Mouse (Mus musculus) embryonic facial prominence, embryonic 14.5 days (tissue): ENCODE measurements around the gene Dapk3. TPM values are rescaled to one million over a fixed set of nuclear protein-coding genes. Genes with fewer than 3 reads are reported as not detected.
"Not testable (repeated sequence)": the region's sequence is repeated elsewhere in the genome, so short reads cannot be mapped to it uniquely, and the experiment has no call there.

Experiments
- ATAC-seq: fragments of 200-750 bp; cut with Nextera tagmentation; 2 replicates; pipeline ENCODE4 v1.8.0; 2017; ENCODE audit warnings: low read depth, moderate number of reproducible peaks, moderate TSS enrichment
- DNase-seq: peaks from one replicate; pipeline ENCODE4 v3.0.0-alpha.2; 2015; ENCODE audit warnings: low spot score
- H3K27ac ChIP-seq: fragments of 300-500 bp; sonication (generic); replicated peaks from 2 replicates; pipeline ENCODE4 v1.5.1; 2014; ENCODE audit warnings: low read depth, mild to moderate bottlenecking, low read length, moderate library complexity
- H3K27me3 ChIP-seq: fragments of 300-500 bp; sonication (generic); replicated peaks from 2 replicates; pipeline ENCODE4 v1.6.1; 2014; ENCODE audit warnings: low read length; ENCODE audit not compliant: control insufficient read depth, insufficient read depth
- H3K36me3 ChIP-seq: fragments of 300-500 bp; sonication (generic); 2 replicates; pipeline ENCODE4 v1.6.1; 2014; ENCODE audit warnings: low read length, mixed read lengths; ENCODE audit not compliant: control insufficient read depth, insufficient read depth
- H3K4me1 ChIP-seq: fragments of 300-500 bp; sonication (generic); 2 replicates; pipeline ENCODE4 v1.6.1; 2014; ENCODE audit warnings: antibody characterized with exemption, low read length; ENCODE audit not compliant: control insufficient read depth, insufficient read depth
- H3K4me2 ChIP-seq: fragments of 300-500 bp; sonication (generic); 2 replicates; pipeline ENCODE4 v1.6.1; 2014; ENCODE audit warnings: low read depth, mild to moderate bottlenecking, low read length, moderate library complexity, mixed read lengths
- H3K4me3 ChIP-seq: fragments of 300-500 bp; sonication (generic); 2 replicates; pipeline ENCODE4 v1.5.1; 2014; ENCODE audit warnings: low read depth, mild to moderate bottlenecking, low read length
- H3K9ac ChIP-seq: fragments of 300-500 bp; sonication (generic); 2 replicates; pipeline ENCODE4 v1.6.1; 2014; ENCODE audit warnings: low read depth, mild to moderate bottlenecking, low read length, moderate library complexity, mixed read lengths
- H3K9me3 ChIP-seq: fragments of 300-500 bp; sonication (generic); 2 replicates; pipeline ENCODE4 v1.6.1; 2016; ENCODE audit warnings: low read length; ENCODE audit not compliant: control insufficient read depth
- WGBS: fragments of 180-500 bp; shearing (Covaris S2); extraction: QIAGEN DNeasy Blood & Tissue Kit; methylation state at CpG from one replicate; pipeline ENCODE4 v1.1.7; 2014; 5-methylcytosine and 5-hydroxymethylcytosine counted together
- polyA plus RNA-seq: library from polyadenylated mRNA; unstranded; fragments of >200 nt; fragmentation: Nextera tagmentation; extraction: Ambion mirVana; gene quantifications from 2 replicates; pipeline ENCODE4 v1.2.1, GENCODE M21; 2014

The Dapk3 gene
- polyA plus RNA-seq, 1 experiment from 2014 or later: 53.4 TPM

DNA sequence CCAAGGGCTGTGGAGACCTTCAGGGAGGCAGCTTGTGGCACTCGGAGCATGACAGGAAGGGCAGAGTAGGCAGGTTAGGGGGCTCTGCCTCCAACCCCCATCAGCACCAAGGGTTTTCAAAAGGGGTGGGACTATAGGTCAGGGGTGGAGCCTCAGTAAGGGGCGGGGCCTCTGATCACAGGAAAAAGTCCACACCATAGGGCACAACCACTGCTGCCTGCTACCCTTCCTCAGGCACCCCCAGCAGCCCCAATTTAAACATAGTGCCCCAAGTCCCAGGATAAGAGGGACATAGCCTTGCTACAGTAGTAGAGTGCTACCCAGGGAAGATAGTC lies 20.5 kb upstream of the Dapk3 start:
- ATAC-seq: no peak
- Histone ChIP-seq H3K9me3 (no peaks in the 10 kb centered on the region), H3K4me2 (no peak overlapping the region), H3K4me1 (peaks cover 6% of the 10 kb centered on the region), H3K27me3 (no peaks in the 10 kb centered on the region), H3K27ac (no peak overlapping the region), H3K36me3 (peaks cover 60% of the 10 kb centered on the region), H3K4me3 (no peak overlapping the region), H3K9ac (no peak overlapping the region)
- DNase-seq: no peak
- WGBS: 69% methylated on average over 2 of the region's 2 CpGs

GRCm38 (mm10) chr10:81165118-81165517 lies 17.7 kb upstream of the Dapk3 start:
- H3K36me3 ChIP-seq: peaks cover 38% of the 10 kb centered on the region
- no peaks in the 10 kb centered on the region for H3K27me3 ChIP-seq
- no peak overlapping the region for H3K9ac ChIP-seq
- no peak for DNase-seq
- H3K27ac ChIP-seq: no peak overlapping the region
- WGBS: 61% methylated on average over 8 of the region's 8 CpGs
- H3K4me2 ChIP-seq: no peak overlapping the region
- H3K9me3 ChIP-seq: no peaks in the 10 kb centered on the region
- no peak overlapping the region for H3K4me3 ChIP-seq
- H3K4me1 ChIP-seq: peaks cover 12% of the 10 kb centered on the region
- no peak for ATAC-seq

DNA sequence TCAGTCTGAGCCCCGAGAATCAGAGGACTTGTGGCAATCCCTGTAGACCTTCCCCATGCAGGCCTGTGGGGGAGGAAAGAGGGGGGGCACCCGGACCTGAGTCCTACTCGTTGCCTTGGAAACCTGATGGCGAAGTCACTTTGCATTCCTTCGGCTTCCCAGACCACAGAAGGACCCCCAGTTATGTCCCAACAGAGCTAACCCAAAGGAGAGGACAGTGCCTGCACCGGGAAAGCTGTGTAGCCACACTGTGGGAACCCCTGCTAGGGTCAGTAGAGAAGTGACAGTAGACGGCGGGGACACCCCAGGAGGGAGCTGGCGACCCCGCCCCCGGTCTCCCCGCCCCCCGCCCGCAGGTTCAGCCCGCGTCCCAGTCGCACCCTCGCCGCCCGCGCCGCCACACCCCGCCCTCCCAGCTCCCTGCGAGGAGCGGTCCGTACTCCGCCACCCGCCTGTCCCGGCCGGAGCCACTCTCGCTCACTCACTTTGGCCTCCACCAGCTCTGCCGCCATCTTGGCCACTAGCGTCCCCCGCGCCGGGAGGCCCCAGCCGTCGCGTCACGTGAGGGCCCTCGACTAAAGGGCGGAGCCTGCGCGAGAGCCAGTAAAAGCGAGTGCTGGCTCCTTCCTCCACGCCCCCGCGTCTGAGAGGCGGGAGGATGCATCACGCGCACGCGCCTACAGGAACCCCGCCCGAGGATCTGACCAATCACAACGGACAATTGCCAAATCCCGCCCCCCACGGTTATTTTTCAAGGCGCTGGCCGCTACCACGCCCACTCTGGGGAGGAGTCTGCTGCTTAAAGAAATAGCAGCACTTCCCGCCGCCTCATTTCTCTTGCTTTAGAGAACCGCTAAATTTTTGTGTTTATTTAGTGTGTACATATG lies 15.4 kb upstream of the Dapk3 start, which contains the start of gene Pias4:
Pias4 (minus strand) TSS at position 724 of the 887 bp plus-strand sequence.
- Histone ChIP-seq H3K9ac (peak within 1 kb of the TSS; percentile 85), H3K4me2 (peak within 1 kb of the TSS; percentile 84), H3K4me1 (peaks cover 12% of the 10 kb centered on the region), H3K9me3 (no peaks in the 10 kb centered on the region), H3K36me3 (peaks cover 15% of the 10 kb centered on the region), H3K4me3 (peak within 1 kb of the TSS; percentile 91), H3K27ac (peak within 1 kb of the TSS; percentile 71), H3K27me3 (no peaks in the 10 kb centered on the region)
- WGBS: under 1% methylated on average over 26 of the region's 64 CpGs
- ATAC-seq (peak; percentile 87), DNase-seq (peak; percentile 100)

GRCm38 (mm10) chr10:81168087-81168431 lies 14.7 kb upstream of the Dapk3 start:
- H3K9ac ChIP-seq: peak overlapping the region; percentile 55
- peak overlapping the region; percentile 71 for H3K27ac ChIP-seq
- ATAC-seq: peak; percentile 72

DNA sequence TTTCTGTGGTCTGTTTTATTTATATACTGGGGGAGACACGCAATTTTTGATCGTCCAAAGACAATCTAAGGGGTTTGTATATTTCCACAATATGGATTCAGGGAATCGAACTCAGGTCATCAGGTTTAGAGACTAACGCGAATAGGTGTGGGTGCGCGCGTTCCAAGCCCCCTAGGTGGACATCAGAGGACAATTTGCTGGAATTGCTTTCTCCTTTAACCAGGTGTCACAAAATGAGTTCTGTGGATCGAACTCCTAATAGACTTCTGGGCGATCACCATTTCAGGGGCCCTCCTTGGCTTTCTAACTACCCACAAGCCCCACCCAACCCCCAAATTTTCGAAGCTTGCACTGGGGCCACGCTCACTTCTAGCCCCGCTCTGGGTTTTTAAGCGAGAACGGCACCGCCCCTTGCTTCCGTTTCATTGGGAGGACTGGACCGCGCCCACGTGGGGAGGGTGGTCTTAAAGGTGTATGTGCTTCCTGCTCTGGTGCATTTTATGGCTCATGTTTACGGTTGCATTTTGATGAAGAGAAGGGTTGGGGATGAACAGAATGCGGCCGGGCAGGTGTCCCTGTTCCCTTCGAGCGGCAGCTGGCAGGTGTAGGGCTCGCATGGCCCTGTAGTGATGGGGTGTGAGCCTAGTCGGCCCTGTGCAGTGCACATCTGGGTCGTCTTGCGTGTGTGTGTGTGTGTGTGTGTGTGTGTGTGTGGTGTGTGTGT lies 14.1 kb upstream of the Dapk3 start:
- WGBS: 2% methylated on average over 29 of the region's 29 CpGs
- Histone ChIP-seq H3K9me3 (no peaks in the 10 kb centered on the region), H3K9ac (peak overlapping the region; percentile 55), H3K4me2 (peak overlapping the region; percentile 84), H3K36me3 (peaks cover 6% of the 10 kb centered on the region), H3K4me1 (peaks cover 20% of the 10 kb centered on the region), H3K27ac (peak overlapping the region; percentile 71), H3K4me3 (peak overlapping the region; percentile 91), H3K27me3 (no peaks in the 10 kb centered on the region)
- DNase-seq (peak; percentile 95), ATAC-seq (peak; percentile 60)

More at GRCm38 (mm10) chr10:81168087-81168431, 14.7 kb upstream of the Dapk3 start:
- DNase-seq: no peak
- 9% methylated on average over 5 of the region's 5 CpGs for WGBS
- Histone ChIP-seq H3K4me3 (peak overlapping the region; percentile 91), H3K27me3 (no peaks in the 10 kb centered on the region), H3K36me3 (peaks cover 12% of the 10 kb centered on the region), H3K9me3 (no peaks in the 10 kb centered on the region), H3K4me2 (peak overlapping the region; percentile 84), H3K4me1 (peaks cover 15% of the 10 kb centered on the region)

DNA sequence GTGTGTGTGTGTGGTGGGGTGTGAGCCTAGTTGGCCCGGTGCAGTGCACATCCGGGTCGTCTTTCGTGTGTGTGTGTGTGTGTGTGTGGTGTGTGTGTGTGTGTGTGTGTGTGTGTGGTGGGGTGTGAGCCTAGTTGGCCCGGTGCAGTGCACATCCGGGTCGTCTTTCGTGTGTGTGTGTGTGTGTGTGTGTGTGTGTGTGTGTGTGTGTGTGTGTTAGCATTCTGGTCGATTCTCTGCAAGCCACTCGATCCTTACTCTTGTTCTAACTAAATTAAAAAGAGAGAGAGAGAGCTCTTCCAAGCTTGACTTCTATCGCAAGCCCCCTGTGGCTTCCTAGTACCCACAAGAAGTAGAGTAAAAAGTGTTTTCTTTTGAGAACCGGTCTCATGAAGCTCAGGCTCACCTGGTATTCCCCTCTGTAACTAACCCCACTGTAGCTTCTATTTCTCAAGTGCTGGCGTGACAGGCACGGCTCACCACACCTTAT lies 13.3 kb upstream of the Dapk3 start:
- WGBS: 34% methylated on average over 6 of the region's 14 CpGs
- H3K36me3 ChIP-seq, H3K4me3 ChIP-seq, DNase-seq, H3K27me3 ChIP-seq, H3K9ac ChIP-seq, H3K9me3 ChIP-seq: not testable (repeated sequence)
- H3K4me1 ChIP-seq: peaks cover 24% of the 10 kb centered on the region
- peak; percentile 19 for ATAC-seq
- H3K4me2 ChIP-seq: peak overlapping the region; percentile 36
- H3K27ac ChIP-seq: peak overlapping the region; percentile 65

DNA sequence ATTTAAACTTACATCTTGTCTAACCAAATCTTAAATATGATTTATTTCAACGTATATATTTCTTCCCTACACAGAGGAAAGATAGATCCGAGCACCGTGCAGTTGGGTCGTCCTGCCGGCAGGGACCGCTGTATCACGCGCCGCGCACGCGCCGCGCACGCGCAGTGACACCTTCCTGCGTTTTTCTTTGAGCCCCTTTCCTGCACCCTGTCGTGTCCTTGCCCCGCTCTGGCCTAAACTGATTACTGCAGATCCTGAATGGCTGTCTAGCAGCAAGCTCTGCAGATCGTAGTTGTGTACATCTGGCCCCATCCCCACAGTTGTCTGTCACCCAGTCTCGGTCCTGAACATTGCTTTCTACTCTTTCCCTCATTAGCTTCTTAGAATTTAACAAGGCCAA lies 9.7 kb upstream of the Dapk3 start:
- H3K4me1 ChIP-seq: peaks cover 20% of the 10 kb centered on the region
- DNase-seq (peak; percentile 83), ATAC-seq (peak; percentile 20; the same call in 1 of the 2 replicates)
- H3K4me3 ChIP-seq: no peak overlapping the region
- H3K36me3 ChIP-seq: peaks cover 11% of the 10 kb centered on the region
- peak overlapping the region; percentile 49 for H3K4me2 ChIP-seq
- H3K27me3 ChIP-seq: no peaks in the 10 kb centered on the region
- 8% methylated on average over 21 of the region's 21 CpGs for WGBS
- peak overlapping the region; percentile 60 for H3K9ac ChIP-seq
- H3K27ac ChIP-seq: peak overlapping the region; percentile 88
- H3K9me3 ChIP-seq: no peaks in the 10 kb centered on the region

- Histone ChIP-seq H3K9me3 (no peaks in the 10 kb centered on the region), H3K9ac (peak overlapping the region; percentile 56), H3K27me3 (no peaks in the 10 kb centered on the region), H3K4me2 (peak overlapping the region; percentile 72), H3K36me3 (peaks cover 28% of the 10 kb centered on the region), H3K27ac (peak overlapping the region; percentile 88), H3K4me3 (peak overlapping the region; percentile 37), H3K4me1 (peaks cover 15% of the 10 kb centered on the region)
- 2% methylated on average over 29 of the region's 29 CpGs for WGBS
- ATAC-seq (peak; percentile 73), DNase-seq (peak; percentile 91)
Observed at GRCm38 (mm10) chr10:81174617-81175344, 8.0 kb upstream of the Dapk3 start.
